Mouse (Mus musculus) ovary, postnatal 36 days (tissue): ENCODE data around the gene Rin3.

Experiments used
- DNase-seq: peaks from one replicate; pipeline ENCODE4 v3.0.0; 2022; ENCODE audit warnings: low spot score, mixed read lengths

Gene Rin3

GRCm38 (mm10) chr12:102302831-102303351 is 20.0 kb downstream of the Rin3 start:
- peak; percentile 40 for DNase-seq

- no peak for DNase-seq
Observed at GRCm38 (mm10) chr12:102303867-102304266, 21.0 kb downstream of the Rin3 start.

GRCm38 (mm10) chr12:102305069-102305836 is 22.4 kb downstream of the Rin3 start:
- DNase-seq = no peak

GRCm38 (mm10) chr12:102308001-102308456 is 25.2 kb downstream of the Rin3 start:
- peak; percentile 56 for DNase-seq

- peak; percentile 49 for DNase-seq
Observed at GRCm38 (mm10) chr12:102308457-102309011, 25.7 kb downstream of the Rin3 start.

- no peak for DNase-seq
Observed at GRCm38 (mm10) chr12:102309099-102309799, 26.4 kb downstream of the Rin3 start.

- DNase-seq = no peak
Observed at GRCm38 (mm10) chr12:102309800-102310195, 26.9 kb downstream of the Rin3 start.

- DNase-seq = no peak
Observed at GRCm38 (mm10) chr12:102310261-102310660, 27.4 kb downstream of the Rin3 start.

GRCm38 (mm10) chr12:102311454-102311853 is 28.6 kb downstream of the Rin3 start:
- no peak for DNase-seq

GRCm38 (mm10) chr12:102319150-102319549 is 36.3 kb downstream of the Rin3 start:
- no peak for DNase-seq

GRCm38 (mm10) chr12:102319899-102320298 is 37.1 kb downstream of the Rin3 start:
- DNase-seq = no peak

- no peak for DNase-seq
Observed at GRCm38 (mm10) chr12:102320322-102320721, 37.5 kb downstream of the Rin3 start.

GRCm38 (mm10) chr12:102321064-102321728 is 38.3 kb downstream of the Rin3 start:
- DNase-seq = no peak

GRCm38 (mm10) chr12:102321855-102322254 is 39.0 kb downstream of the Rin3 start:
- no peak for DNase-seq

GRCm38 (mm10) chr12:102323392-102323791 is 40.5 kb downstream of the Rin3 start:
- DNase-seq = no peak

- DNase-seq = no peak
Observed at GRCm38 (mm10) chr12:102324156-102324885, 41.5 kb downstream of the Rin3 start.

- no peak for DNase-seq
Observed at GRCm38 (mm10) chr12:102324886-102325220, 42.0 kb downstream of the Rin3 start.

GRCm38 (mm10) chr12:102326753-102327340 is 44.0 kb downstream of the Rin3 start:
- no peak for DNase-seq

- DNase-seq = no peak
Observed at GRCm38 (mm10) chr12:102327525-102327924, 44.7 kb downstream of the Rin3 start.

GRCm38 (mm10) chr12:102328090-102328489 is 45.2 kb downstream of the Rin3 start:
- DNase-seq = no peak

GRCm38 (mm10) chr12:102330188-102330587 is 47.3 kb downstream of the Rin3 start:
- DNase-seq = no peak
